Mouse (Mus musculus): Measurements from ENCODE around the gene Cplx2. TPM values are rescaled to one million over a fixed set of nuclear protein-coding genes. Genes with fewer than 3 reads are reported as not detected.
A peak's percentile ranks its signal among the peaks of the same experiment; 100 is the strongest.

The Cplx2 gene
- total and polyA plus RNA-seq, 2 experiments from 2014 or later = 1.7 to 7.6 TPM

DNA sequence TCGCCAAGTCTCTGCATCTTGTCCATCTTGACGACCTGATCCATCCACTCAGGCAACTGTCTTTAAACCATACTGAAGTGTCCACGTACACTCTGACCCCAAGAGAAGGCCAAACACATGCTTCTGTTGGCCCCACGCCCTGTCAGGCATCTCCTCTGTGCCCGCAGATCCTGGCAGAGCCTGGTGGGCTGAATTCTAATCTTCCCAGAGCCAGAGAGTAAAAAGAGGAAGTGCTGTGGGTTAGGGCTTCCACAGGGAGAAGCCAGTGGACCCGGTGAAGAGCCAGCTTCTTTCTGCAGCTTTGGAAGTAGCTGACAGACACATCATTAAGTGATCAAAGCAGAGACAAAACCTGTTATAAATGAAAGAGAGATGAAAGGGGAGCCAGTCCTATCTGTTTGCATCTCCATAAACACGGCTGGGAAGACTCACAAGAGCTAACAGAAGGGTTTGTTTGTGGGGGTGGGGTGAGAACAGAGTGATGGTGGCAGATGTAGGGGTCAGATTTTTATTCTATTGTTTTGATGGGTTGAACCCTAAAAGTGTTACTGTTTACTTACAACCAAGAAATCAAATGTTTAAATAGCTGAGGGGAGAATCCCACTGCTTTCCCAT, 29.5 kb downstream of the Cplx2 start:
- H3K9me3 ChIP-seq (replicated peaks; ENCODE audit: control insufficient read depth, low read length) = 0 out of 2 replicates have a peak, but pooled peaks cover 2% of the 10 kb centered on the region
- H3K4me1 ChIP-seq (ENCODE audit: control insufficient read depth, insufficient read depth) = no peaks in the 10 kb centered on the region; the same call in 1 of the 2 replicates
- no peaks in the 10 kb centered on the region for H3K27me3 ChIP-seq (ENCODE audit: control insufficient read depth, insufficient read depth, low read length)
- H3K27ac ChIP-seq (ENCODE audit: low read depth) = no peak overlapping the region
- TF ChIP-seq EP300 (IDR thresholded peaks at IDR 0.05; ENCODE audit: low read depth) = no peak
- TF ChIP-seq CTCF (IDR thresholded peaks at IDR 0.05; ENCODE audit: low read depth) = no peak
- DNase-seq (ENCODE audit: low spot score) (no peak), ATAC-seq (ENCODE audit: insufficient read depth, low read depth) (no peak)
- 49% methylated on average over 7 of the region's 7 CpGs for WGBS
- H3K9ac ChIP-seq (replicated peaks; ENCODE audit: low read depth, low read length) = no peak overlapping the region
- no peaks in the 10 kb centered on the region for H3K36me3 ChIP-seq (replicated peaks; ENCODE audit: control insufficient read depth, insufficient read depth, low read length)
- no peak overlapping the region for H3K4me2 ChIP-seq (ENCODE audit: low read depth, low read length)
- H3K4me3 ChIP-seq (ENCODE audit: low read depth, low read length) = no peak overlapping the region

DNA sequence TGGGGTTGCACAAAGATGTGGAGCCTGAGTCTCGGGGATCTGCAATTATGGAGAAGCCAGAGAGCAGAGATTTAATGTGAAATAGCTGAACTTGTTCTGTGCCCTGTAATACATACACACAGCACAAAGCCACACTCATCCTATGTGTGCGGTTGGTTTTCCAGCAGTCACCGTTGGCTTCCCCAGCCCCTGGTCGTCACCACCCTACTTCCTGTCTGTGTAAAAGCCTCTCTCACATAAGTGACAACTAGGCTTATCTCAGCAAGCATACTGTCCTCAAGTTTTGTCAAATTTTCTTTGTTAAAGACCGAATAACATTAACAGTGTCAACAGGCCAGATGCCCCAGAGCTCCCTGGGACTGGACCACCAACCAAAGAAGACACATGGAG, 30.0 kb downstream of the Cplx2 start:
- TF ChIP-seq CTCF (IDR thresholded peaks at IDR 0.05; ENCODE audit: low read depth) (no peak), EP300 (IDR thresholded peaks at IDR 0.05; ENCODE audit: low read depth) (no peak)
- Histone ChIP-seq H3K27ac (ENCODE audit: low read depth) (no peak overlapping the region), H3K36me3 (replicated peaks; ENCODE audit: control insufficient read depth, insufficient read depth, low read length) (no peaks in the 10 kb centered on the region), H3K4me2 (ENCODE audit: low read depth, low read length) (no peak overlapping the region), H3K27me3 (ENCODE audit: control insufficient read depth, insufficient read depth, low read length) (no peaks in the 10 kb centered on the region), H3K4me3 (ENCODE audit: low read depth, low read length) (no peak overlapping the region), H3K9me3 (replicated peaks; ENCODE audit: control insufficient read depth, low read length) (0 out of 2 replicates have a peak, but pooled peaks cover 3% of the 10 kb centered on the region), H3K4me1 (ENCODE audit: control insufficient read depth, insufficient read depth) (no peaks in the 10 kb centered on the region; the same call in 1 of the 2 replicates), H3K9ac (replicated peaks; ENCODE audit: low read depth, low read length) (no peak overlapping the region)
- no peak for DNase-seq (ENCODE audit: low spot score)
- no peak for ATAC-seq (ENCODE audit: insufficient read depth, low read depth)
- WGBS = 58% methylated on average over 5 of the region's 5 CpGs

DNA sequence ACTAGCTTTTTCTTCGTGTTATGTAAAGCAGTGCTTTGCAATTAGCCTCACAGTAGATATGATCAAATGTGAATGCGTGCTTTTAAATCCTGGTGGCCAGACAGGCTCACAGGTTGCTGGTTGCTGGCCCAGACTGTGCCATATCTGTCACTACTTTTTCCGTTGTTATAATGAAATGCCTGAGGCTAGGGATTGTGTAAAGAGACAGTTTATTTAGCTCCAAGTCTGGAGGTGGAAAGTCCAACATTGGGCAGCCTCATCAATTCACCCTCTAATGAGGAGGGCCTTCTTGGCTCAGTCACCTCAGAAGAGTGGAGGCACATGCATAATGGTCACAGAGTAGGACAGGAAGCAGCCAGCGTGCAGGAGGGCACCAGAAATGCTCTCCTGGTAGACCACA, 31.2 kb downstream of the Cplx2 start:
- WGBS = 75% methylated on average over 4 of the region's 4 CpGs
- H3K9me3 ChIP-seq (replicated peaks; ENCODE audit: control insufficient read depth, low read length) = 0 out of 2 replicates have a peak, but pooled peaks cover 3% of the 10 kb centered on the region
- H3K4me3 ChIP-seq (ENCODE audit: low read depth, low read length) = no peak overlapping the region
- no peaks in the 10 kb centered on the region; the same call in 1 of the 2 replicates for H3K4me1 ChIP-seq (ENCODE audit: control insufficient read depth, insufficient read depth)
- DNase-seq (ENCODE audit: low spot score) = no peak
- H3K27ac ChIP-seq (ENCODE audit: low read depth) = no peak overlapping the region
- no peak for TF ChIP-seq CTCF (IDR thresholded peaks at IDR 0.05; ENCODE audit: low read depth)
- TF ChIP-seq EP300 (IDR thresholded peaks at IDR 0.05; ENCODE audit: low read depth) = no peak
- no peak overlapping the region for H3K9ac ChIP-seq (replicated peaks; ENCODE audit: low read depth, low read length)
- no peaks in the 10 kb centered on the region for H3K36me3 ChIP-seq (replicated peaks; ENCODE audit: control insufficient read depth, insufficient read depth, low read length)
- H3K27me3 ChIP-seq (ENCODE audit: control insufficient read depth, insufficient read depth, low read length) = no peaks in the 10 kb centered on the region
- no peak overlapping the region for H3K4me2 ChIP-seq (ENCODE audit: low read depth, low read length)
- no peak for ATAC-seq (ENCODE audit: insufficient read depth, low read depth)

DNA sequence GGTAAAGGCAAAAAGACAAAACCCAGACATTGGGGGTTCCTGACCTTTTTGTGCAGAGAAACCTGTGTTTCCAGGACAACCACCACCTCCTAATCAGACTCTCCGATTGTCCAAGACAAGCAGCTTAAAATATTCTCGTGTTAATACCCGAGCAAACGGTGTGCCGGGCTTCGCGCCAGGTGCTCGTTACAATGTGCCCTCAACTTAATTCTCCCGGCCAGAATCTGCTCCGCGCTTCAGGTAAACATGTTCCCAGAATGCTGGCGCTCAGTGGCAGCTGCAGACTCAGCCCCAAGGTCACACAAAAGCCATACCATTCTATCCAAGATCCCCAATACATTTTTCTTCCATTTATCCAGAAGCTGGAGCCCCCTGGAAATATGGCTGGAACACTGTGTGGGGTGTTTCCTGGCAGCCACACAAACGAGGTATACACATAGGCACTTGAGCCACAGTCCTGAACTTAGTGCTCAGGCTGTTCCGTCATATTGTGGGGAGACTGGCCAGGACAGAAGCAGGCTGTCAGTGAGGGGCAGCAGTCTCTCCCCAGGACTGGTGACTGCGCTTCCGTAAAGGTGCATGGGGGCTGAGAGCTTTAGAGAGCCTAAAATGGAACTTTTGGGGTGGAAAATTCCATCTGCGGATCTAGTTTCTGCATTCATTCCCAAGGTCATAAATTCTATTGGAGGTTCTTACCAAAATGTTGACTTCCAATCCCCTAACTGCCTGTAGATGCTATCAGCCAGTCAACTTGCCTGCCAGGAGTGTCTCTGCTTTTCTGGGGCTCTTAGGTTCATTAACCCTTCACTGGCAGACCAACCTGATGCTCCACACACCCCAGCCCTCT, 32.3 kb downstream of the Cplx2 start:
- no peaks in the 10 kb centered on the region; the same call in 1 of the 2 replicates for H3K4me1 ChIP-seq (ENCODE audit: control insufficient read depth, insufficient read depth)
- no peaks in the 10 kb centered on the region for H3K27me3 ChIP-seq (ENCODE audit: control insufficient read depth, insufficient read depth, low read length)
- ATAC-seq (ENCODE audit: insufficient read depth, low read depth) = no peak
- H3K9me3 ChIP-seq (replicated peaks; ENCODE audit: control insufficient read depth, low read length) = 0 out of 2 replicates have a peak, but pooled peaks cover 3% of the 10 kb centered on the region
- DNase-seq (ENCODE audit: low spot score) = peak; percentile 14
- no peaks in the 10 kb centered on the region for H3K36me3 ChIP-seq (replicated peaks; ENCODE audit: control insufficient read depth, insufficient read depth, low read length)
- TF ChIP-seq CTCF (IDR thresholded peaks at IDR 0.05; ENCODE audit: low read depth) = no peak
- TF ChIP-seq EP300 (IDR thresholded peaks at IDR 0.05; ENCODE audit: low read depth) = no peak
- no peak overlapping the region for H3K9ac ChIP-seq (replicated peaks; ENCODE audit: low read depth, low read length)
- no peak overlapping the region for H3K4me3 ChIP-seq (ENCODE audit: low read depth, low read length)
- H3K27ac ChIP-seq (ENCODE audit: low read depth) = no peak overlapping the region
- H3K4me2 ChIP-seq (ENCODE audit: low read depth, low read length) = no peak overlapping the region
- 49% methylated on average over 17 of the region's 17 CpGs for WGBS

DNA sequence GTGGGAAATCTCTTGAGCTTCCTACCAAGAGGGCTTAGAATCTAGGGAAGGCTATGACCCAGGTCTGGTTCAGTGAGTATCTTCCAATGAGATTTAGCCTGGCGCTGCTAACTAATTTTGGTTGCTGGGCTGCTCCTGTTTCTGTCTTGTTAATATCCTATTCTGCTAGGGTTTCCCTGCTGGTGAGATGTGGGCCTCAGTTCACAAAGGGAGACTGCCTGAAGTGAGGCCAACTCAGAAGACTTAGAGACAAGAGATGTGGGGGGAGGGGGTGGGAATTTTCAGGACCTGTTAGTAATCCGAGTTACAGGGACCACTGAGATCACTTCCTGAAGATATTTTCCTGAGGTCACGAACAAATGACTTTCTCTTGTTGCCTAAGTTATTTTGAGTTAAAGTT, 33.1 kb downstream of the Cplx2 start:
- Histone ChIP-seq H3K4me1 (ENCODE audit: control insufficient read depth, insufficient read depth) (no peaks in the 10 kb centered on the region; the same call in 1 of the 2 replicates), H3K9ac (replicated peaks; ENCODE audit: low read depth, low read length) (no peak overlapping the region)
- ATAC-seq (ENCODE audit: insufficient read depth, low read depth) = no peak

More for the DNA sequence above, 33.1 kb downstream of the Cplx2 start:
- Histone ChIP-seq H3K4me3 (ENCODE audit: low read depth, low read length) (no peak overlapping the region), H3K36me3 (replicated peaks; ENCODE audit: control insufficient read depth, insufficient read depth, low read length) (no peaks in the 10 kb centered on the region), H3K27me3 (ENCODE audit: control insufficient read depth, insufficient read depth, low read length) (no peaks in the 10 kb centered on the region), H3K4me2 (ENCODE audit: low read depth, low read length) (no peak overlapping the region), H3K27ac (ENCODE audit: low read depth) (no peak overlapping the region), H3K9me3 (replicated peaks; ENCODE audit: control insufficient read depth, low read length) (0 out of 2 replicates have a peak, but pooled peaks cover 3% of the 10 kb centered on the region)
- no peak for TF ChIP-seq EP300 (IDR thresholded peaks at IDR 0.05; ENCODE audit: low read depth)
- no peak for TF ChIP-seq CTCF (IDR thresholded peaks at IDR 0.05; ENCODE audit: low read depth)
- no peak for DNase-seq (ENCODE audit: low spot score)
- WGBS = 61% methylated on average over 3 of the region's 3 CpGs
